Mouse (Mus musculus) natural killer cell, adult 2 months (primary cell): Measurements from ENCODE around the gene Tmod1.

Experiments
- DNase-seq, 2 experiments: peaks; one replicate each; pipeline ENCODE4 v3.0.0; 2022; ENCODE audit warnings: low spot score in 2 of 2

Tmod1 gene

DNA sequence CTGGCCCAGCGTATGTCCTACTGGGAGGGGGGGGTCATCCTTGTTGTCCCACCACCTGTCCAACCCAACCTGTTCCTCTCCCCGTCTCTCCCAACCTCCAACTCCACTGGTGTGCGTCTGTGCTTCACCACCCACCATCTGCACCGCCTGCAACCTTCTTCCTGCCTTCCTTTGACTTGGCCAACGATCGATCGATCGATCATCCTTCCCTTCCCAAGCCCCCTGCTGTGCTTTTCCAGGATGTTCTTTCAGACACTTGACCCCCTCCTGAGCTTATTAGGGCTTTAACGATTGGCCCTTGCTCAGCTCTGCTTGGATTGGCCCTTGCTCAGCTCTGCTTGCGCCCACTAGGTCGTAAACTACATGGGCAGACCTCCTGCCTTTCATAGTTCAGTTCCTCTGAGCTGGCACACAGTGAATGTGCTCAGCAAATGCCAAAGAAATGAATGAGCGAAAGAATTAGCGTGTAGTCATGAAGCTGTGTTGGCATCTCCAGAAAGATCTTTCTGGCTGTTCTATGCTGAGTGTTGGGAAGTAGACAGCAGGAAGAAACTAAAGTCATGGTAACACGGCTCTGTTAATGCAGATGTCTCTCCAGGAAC is 50.9 kb downstream of the Tmod1 start:
- no peak for DNase-seq

DNA sequence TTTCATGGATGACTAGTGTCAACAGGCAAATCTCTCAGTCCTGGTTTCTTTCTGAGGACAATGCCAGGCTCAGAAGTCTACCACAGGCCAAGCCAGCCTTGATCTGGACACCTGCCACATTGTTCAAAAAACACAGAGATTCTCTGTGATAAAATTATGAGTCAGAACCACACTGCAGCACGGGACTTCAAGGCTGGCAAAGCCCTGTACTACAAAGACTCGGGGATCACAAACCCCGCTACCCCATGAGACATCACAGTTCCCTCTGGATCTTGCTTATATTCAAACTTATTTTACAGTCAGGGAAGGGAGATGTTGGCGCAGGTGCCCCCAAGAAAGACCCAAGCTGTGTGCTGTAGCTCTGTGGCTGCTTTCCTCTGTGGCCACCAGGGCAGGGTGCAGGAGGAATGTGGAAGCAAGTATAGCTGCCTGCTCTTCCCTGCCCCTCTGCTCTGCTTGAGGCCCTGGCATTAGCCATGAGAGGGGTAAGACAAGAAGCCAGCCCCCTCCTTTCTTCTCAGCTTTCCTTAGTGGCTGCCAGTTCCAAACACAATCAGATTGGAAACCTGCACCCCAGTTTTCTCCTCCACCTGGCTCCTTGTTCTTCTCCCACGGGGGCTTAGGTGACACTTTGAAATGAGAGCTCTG is 53.8 kb downstream of the Tmod1 start:
- no peak for DNase-seq

DNA sequence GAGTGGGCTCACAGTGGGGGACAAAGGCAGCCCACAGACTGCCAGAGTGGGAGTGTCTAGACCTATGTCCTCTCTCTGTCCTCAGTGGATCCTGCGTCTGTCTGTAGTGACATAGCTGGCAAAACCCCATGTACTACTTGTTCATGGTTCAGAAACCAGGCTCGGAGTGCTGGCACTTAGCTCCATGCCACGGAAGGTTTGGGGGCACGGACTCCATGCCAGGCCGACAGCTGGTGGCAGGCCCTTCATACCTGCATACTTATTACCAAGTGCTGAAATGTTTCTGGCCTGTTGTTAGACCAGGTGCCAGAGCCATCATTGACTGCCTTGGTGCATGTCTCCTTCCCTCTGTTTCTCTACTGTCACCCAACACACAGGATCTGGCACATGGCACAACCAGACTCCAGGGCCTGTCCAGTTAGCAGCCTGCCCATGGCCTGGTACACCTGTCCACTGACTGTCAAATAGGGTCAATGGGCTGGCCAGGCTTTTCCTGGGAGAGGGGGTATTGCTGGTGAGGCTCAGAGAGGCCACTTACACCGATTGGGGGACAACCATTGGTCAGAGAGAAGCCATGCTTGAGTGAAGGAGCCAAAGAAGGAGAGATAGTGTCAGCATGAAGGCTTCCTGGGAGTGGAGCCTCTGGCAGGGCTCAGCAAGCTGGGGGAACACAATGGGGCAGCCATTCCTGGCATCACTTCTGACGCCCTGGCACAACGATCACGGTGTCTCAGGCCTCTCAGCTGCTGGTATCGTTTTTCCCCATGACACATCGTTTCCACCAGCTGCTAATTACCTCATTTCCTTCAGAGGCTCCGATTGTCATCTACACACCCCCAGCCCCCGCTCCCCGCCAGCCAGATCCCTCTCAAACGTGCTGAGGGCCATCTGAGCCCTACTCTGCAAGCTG is 56.4 kb downstream of the Tmod1 start:
- DNase-seq = no peak

DNA sequence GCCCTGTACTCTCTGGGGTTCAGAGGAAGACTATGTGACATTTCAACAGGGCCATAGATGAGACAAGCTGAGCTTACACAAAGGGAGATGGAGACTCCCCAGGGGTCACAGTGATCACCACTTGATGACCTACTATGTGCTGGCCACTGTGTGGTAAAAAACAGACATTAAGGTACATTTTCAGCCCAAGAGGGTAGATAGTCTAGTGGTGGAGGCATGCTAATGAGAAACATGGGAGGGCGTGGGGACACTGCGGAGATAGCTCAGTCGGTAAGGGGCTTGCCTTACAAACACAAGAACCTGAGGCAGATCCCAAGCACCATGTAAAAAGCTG is 57.1 kb downstream of the Tmod1 start:
- no peak for DNase-seq

DNA sequence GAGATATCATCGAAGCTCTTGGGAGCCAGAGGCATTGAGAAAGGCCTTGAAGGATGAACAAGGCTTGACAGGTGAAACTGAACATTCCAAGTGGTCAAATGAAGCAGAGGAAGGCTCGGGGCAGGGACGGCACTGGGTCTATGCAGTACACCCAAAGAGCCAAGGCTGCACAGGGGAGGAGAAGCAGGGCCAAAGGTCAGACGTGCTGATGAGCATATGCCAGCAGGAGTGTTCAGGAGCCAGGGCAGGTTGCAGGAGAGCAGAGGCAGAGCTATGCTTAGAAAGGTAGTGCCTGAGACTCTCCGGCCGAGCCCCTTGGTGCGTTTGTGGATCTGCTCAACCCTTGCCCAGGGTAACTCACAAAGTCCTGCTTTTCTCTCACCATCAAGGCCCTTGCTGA is 57.8 kb downstream of the Tmod1 start:
- no peak for DNase-seq

DNA sequence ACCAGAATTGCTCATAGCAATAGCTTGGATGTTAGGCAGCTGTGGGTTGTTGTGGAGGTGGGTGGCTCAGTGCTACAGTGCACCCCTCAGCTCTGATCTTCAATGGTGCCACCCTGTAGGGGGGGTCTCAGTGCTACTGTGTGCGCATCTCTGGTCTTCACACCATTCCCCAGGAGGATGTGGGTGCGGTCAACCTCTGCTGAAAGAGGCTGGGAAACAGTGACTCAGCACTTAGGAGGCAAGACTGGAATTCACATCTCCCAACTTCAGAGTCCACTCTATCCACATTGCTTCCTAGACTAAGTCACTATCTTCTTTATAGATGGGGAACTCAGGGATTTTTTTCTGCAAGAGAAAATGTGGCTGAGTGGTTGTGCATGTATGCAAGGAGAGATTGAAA is 58.9 kb downstream of the Tmod1 start:
- no peak for DNase-seq

DNA sequence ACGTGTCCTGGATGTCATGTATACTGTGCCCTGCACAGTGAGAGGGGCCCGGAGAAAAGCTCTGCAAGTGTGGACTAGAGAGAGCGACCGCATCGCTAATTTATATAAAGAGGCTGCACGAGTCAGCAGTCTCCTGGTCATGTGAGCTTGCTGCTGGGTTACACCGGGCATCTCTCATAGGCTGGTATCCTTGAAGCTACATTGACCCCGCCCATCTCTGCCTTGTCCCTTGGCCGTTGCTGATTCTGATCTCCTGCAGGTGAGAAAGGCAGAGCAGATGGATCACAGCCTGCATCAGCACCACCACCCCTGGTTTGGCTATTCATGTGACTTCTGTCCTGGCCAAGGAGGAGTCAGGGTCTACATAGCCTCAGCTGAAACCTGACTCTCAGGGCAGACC is 60.4 kb downstream of the Tmod1 start:
- DNase-seq = no peak

DNA sequence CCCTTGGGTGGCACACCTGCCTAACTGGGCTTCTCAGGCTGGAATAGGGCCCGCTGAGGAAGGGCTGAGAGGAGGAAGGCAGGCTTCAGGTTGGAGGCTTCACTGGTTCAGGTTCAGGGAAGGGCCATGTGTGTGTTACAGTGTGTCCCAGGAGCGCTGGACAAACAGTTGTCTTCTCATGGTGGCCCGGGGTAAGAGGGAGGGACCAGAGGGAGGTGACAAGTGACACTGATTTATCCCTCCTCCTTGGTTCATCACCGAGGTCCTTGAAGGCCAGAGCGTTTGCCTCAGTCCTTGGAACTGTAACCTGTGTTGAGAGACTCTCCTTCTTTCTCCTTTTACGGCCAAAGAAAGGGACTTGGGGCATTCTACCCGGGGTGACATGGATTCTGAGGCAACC is 61.8 kb downstream of the Tmod1 start:
- DNase-seq = no peak

DNA sequence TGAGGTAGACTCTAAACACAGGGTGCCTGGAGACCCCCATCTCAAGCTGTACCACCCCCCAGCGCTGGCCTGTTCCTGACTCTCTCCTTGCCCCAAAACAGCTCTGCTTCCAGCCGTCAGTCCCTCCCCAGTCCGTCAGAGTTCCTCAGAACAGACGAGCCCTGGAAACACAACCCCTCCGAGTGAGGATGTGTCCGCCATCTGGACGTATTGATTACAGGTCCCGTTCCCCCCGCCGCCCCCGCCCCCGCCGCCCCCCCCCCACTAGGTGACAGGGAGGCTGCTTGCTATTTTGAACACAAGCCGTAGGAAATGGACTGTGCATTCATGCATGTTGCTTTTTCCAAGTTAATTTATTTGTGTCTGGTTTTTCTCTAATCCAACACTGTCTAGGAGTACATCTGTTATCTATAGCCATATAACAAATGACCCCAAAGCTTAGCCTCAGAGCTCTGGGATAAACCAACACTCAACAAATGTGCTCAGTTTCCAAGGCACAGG is 62.5 kb downstream of the Tmod1 start:
- DNase-seq = no peak

DNA sequence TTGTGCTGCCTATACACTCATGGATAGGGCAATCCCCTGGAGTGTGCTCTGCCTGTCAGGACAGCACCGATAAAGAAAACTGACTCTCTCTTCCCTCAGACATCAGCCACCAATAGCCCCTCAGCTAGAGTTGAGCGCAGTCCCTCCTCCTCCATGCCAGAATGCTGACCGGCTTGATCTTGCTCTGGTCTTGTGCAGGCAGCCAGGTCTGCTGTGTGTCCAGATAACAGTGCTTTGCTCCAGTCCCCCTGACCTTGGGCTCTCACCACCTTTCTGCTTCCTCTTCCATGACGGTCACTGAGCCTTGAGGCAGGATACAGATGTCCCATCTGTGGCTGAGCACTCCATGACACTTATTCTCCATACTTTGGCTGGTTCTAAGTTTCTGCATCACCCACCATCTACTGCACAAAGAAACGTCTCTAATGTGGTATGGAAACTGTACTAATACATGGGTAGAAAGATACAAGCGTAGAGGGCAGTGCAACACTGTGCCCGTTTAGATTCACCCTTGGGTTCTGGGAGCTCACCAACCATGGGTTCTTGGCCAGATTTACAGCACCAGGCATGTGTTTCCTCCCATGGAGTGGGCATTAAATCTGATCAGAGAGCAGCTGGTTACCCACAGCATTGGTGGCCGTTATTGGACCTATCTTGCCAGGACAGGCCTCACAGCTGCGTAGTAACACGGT is 63.5 kb downstream of the Tmod1 start:
- DNase-seq = no peak

DNA sequence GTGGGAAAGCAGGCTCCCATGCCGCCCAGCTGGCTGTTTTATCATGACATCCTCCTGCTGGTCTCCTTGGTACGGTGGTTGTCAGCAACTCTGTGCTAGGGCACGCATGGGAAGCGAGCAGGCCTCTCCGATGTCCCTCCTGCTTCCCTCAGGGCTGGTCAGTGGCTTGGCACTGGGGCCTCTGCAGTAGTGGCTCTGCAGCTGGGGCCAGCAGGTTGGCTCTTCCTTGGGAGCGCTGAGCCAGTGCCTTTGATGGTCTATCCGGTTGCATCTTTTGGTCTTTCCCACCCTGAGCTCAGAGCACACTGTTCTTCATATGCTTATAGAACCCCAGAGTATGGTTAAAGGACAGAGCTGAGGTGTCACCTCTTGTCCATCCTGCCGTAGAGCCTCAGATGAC is 71.3 kb downstream of the Tmod1 start:
- no peak for DNase-seq

DNA sequence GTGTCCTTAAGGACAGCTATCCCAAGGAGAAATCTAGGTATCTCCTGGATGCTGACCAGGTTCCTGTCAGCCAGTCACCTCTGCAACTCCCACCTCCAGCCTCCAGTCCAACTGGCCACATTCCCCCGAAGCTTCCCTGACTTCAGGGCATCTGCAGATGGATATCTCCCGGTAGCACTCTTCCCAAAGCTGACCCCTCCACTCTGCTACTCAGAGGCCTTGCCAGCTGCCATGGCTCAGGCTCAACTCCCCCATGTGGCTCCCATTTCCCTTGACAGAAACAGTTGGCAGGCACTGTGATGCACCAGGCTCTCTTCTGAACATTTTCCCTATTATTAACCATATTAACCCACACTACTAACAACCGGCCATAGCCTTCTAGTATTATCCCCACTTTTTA is 72.6 kb downstream of the Tmod1 start:
- DNase-seq = no peak

DNA sequence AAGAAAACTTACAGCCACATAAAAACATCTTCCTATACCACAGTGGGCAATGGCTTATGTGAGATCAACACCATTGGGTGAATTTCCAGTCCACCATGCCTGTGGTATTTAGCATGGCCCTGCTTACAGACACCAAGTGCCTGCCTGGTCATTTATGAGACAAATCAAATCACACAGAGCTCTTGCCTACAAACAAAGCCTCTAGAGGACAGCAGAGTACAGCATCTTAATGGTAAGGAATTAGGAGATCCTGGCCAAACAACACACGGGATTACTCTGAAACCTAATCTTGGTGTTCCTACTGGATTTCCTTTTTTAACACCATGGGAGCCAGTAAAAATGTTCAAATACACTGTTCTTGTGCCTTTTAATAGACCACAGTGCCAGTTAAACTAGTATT is 76.6 kb downstream of the Tmod1 start:
- no peak for DNase-seq

DNA sequence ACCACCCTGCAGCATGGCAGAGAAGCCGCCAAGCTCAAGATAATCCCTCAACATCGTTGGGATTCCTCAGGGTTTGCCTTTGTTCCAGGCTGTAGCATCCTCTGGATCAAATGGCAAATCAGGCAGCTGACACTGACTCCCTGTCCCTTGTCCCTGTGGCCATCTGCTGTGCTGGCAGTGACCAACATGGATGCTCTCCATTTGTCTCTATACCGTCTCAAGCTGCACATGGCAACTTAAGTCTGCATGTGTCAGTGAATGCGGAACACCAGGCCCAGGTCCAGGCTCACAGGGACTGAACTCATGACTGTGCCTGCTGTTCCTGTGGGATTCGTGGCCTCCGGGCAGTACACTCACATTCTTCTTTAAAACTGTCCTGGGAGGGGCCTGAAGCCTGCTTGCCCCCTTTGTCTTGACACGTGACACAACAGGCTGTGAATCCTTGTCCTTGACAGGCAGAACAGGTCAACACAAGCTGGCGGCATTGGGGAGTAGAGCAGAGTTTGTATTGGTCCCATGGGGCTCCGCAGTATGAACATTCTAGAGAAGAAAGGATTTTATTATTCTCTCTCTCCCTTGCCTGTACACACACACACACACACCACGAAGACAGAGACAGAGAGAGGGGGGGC is 77.9 kb downstream of the Tmod1 start:
- DNase-seq = no peak

DNA sequence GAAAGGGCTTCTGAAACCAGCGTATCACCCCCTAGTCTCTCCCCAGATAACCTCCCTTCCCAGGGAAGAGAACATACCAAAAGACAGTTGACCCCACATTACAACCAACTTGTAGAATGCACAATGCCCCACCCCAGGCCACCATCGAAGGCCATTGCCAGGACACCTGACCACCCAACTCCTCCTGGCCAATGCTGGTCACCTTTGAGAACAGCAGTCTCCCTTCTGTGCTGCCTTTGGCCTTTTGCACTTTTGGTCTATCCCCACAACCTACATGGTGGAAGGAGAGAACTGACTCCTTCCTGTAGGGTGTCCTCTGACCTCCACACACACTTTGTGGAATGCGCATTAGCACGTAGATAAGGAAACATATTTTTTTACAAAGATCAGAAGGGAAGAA is 78.8 kb downstream of the Tmod1 start:
- DNase-seq = no peak

DNA sequence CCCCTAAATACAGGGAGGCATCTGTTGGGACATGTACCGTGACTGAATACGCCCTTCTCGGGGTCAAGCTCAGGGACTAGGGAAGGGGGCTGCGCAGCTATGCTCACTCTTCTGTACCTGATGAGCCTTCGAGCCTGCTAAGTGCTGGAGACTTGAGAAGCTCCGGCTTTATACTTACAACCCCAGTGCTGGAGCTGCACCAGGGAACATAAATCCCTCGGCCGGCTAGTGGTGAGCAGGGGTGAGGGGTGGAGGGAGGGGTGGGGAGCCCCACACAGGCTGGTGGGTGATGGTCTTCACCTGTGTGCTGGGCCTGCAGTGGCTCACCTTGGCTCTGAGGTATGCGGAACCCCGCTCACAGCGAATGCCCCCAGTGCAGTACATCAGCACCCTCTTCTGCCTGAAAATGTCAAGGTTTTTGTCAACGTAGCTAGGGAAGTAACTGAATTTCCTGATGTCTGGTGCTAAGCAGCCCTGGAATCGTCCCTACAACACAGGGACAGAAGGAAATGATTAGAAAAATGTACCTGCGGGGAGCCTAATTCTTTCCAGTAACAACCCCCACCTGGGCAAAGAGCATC is 80.9 kb downstream of the Tmod1 start:
- DNase-seq = no peak

DNA sequence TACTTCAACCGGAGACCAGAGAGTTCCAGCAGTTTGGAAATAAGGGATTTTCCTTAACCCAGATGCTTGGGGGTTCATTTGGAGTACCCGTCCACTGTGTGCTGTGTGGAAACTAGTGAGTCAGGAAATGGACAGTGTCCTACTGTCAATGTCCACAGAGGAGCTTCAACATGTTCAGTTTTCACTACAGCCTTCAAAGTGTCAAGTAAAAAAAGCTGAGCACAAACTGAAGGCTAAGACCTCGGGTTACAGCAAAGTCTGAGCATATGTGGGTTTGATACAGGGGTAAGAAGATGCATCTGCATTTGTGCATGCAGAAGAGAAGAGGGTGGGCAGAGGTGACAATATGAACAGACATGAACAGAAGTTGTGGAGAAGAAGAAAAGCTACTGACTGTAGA is 82.0 kb downstream of the Tmod1 start:
- DNase-seq = no peak

DNA sequence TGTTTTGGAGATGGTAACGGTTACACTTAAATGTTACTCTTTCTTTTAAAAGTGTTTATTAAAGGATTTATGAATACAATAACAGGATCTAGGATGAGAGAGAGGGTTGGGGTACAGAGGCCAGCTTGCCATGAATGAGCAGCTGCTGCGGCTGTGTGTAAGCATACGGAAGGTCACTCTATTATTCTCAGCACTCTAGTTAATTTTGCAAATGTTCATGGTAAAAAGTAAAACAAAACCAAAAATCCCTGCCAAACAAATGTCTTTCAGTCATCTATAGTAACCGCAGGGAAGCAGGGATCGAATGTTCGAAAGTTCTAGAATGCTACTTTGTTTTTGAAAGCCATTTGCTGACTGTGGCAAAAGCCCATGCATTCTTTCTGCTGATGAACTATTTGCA is 84.6 kb downstream of the Tmod1 start:
- no peak for DNase-seq

DNA sequence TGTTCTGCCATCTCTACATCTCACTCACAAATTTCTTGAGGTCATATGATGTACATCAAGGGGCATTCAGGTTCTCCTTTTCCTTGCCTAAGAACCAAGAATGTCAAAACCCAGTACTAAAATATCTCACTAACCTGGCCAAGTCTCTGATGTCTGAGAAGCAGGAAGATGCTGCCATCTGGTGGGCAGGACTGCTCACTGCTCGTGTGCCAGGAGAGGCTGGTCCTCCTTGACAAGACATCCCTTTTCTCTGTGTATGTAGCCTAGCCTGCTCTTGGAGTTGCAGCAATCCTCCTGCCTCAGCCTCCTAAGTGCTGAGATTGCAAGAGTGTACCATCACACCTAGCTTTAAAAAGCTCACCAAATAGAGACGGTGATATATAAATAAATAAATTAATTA is 87.8 kb downstream of the Tmod1 start:
- DNase-seq = peak; percentile 12 to 52

DNA sequence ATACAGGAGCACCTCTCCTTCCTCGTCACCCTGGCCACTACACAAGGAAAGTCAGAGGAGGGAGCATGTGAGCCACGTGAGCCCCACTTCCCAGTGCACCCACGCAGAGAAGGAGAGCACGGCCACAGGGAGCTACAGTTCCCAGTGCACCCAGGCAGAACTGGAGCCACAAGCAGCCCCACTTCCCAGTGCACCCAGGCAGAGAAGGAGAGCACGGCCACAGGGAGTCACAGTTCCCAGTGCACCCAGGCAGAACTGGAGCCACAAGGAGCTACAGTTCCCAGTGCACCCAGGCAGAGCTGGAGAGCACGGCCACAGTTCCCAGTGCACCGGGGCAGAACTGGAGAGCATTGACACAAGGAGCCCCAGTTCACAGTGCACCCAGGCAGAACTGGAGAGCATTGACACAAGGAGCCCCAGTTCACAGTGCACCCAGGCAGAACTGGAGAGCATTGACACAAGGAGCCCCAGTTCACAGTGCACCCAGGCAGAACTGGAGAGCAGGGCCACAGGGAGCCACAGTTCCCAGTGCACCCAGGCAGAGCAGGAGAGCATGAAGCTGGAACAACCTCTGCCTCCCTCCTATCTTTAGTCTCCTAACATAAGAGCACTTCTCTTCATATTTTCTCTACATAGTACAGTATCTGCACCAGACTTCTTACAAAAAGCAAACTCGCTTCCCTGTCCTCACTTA is 90.7 kb downstream of the Tmod1 start:
- DNase-seq = no peak

DNA sequence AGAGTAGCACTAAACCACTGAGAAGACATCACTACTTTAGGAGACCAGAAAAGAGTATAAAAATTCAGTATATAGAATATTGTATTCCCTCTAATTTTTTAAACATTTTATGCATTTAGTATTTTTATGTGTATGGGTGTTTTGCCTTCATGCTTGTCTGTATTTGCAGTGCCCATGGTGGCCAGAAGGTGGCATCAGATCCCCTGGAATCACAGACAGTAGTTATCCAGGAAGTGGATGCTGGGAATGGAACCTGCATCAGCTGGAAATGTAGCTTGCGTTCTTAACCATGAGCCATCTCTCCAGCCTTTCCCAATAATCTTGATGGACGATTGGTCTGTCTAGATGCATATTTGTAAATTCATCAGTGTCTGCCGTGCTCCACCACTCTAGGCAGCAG is 91.5 kb downstream of the Tmod1 start:
- peak; percentile 13 to 47 for DNase-seq
